Comparison of ENCODE assay signal across 11 mouse cellular contexts in the genomic region with DNA sequence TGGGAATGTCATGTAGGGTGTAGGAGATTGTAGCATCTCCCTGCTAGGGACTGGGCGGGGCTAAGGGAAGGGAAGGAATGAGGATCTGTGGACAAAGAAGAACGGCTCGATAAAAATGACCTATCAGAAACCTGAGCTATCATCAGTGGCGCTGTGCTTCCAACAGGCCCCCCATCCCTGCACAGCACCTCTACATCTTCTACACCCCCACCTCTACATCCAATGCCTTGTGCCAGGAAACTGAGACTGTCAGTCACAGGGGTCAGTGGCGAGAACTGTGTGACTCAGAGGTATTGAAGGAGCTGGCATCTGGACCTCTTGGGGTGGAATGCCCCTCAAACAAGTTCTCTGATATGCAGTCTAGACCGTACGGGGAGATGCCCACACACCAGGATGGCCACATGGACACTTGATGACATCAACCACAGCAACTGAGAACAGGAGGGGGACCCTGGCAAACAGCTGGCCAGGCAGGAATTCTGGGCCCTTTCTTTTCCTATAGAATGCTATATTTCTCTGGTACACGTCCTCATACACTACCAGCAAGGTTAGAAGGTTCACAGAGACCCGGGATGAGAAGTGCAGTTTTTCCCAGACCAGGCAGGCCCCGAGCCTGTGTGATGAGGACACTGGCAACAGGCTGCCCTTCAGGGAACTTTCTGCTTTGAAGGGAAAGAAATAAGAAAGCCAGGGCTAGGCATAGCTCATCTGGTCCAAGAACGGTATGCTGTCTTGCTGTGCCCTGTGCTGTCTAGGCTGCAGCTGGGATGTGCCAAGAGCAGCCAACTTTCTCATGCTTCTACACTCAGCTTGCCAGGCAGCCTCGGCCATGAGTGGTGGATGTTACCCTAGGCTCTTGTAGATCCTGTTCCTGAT. TPM values are rescaled to one million over a fixed set of nuclear protein-coding genes. Genes with fewer than 3 reads are reported as not detected.
A peak's percentile ranks its signal among the peaks of the same experiment; 100 is the strongest.
DNase-seq lines count a peak whose midpoint lies in the region; ATAC-seq lines count a peak whose summit lies in the region.
"Had no signal": no experiment of that assay in that cellular context is flagged by ENCODE, and none has a peak within 500 bp of the region (broad histone marks: within the 10 kb centered on the region; RNA-seq: fewer than 3 reads in every experiment).

No protein-coding gene starts in this region.

- no peaks in the 10 kb centered on the region for H3K9me3 ChIP-seq in hindbrain, embryonic 13.5 days
- H3K9me3 ChIP-seq in hindbrain, embryonic 16.5 days (ENCODE audit: control insufficient read depth, low read length), result no peaks in the 10 kb centered on the region
- no peaks in the 10 kb centered on the region for H3K9me3 ChIP-seq in megakaryocyte, embryonic 14.5 days
- H3K9me3 ChIP-seq in embryonic facial prominence, embryonic 12.5 days, result no peaks in the 10 kb centered on the region

- no peak for DNase-seq in left cerebral cortex, adult 9 months (ENCODE audit: low spot score in 2 of 2)
- DNase-seq in embryo, embryonic 11 days, result no peak
- DNase-seq: adrenal gland, postnatal 10 days; cerebellum, postnatal 10 days; forebrain, postnatal 0 days had no signal

- ATAC-seq in hindbrain, embryonic 13.5 days (ENCODE audit: low FRiP score), result no peak
- no peak for ATAC-seq in hindbrain, embryonic 16.5 days
- ATAC-seq in megakaryocyte, adult 5-6 weeks (ENCODE audit: poor library complexity, severe bottlenecking), result no peak
- ATAC-seq in embryonic facial prominence, embryonic 12.5 days (ENCODE audit: insufficient number of reproducible peaks, insufficient read depth, low FRiP score, low TSS enrichment), result no peak
- 0 out of 2 replicates have a peak, but pooled peaks have one; percentile 5 for ATAC-seq in megakaryocyte progenitor cell, adult 5-6 weeks (replicated peaks; ENCODE audit: poor library complexity)

- peaks cover 11% of the 10 kb centered on the region for H3K36me3 ChIP-seq in hindbrain, embryonic 13.5 days
- 0 out of 2 replicates have a peak, but pooled peaks cover 2% of the 10 kb centered on the region for H3K36me3 ChIP-seq in hindbrain, embryonic 16.5 days (ENCODE audit: control insufficient read depth, insufficient read depth, low read length)
- H3K36me3 ChIP-seq in megakaryocyte, embryonic 14.5 days (replicated peaks; ENCODE audit: low read length), result peaks cover 94% of the 10 kb centered on the region
- no peaks in the 10 kb centered on the region for H3K36me3 ChIP-seq in embryonic facial prominence, embryonic 12.5 days

- H3K4me3 ChIP-seq in hindbrain, embryonic 13.5 days, result no peak overlapping the region
- H3K4me3 ChIP-seq in hindbrain, embryonic 16.5 days (ENCODE audit: low read length), result no peak overlapping the region
- H3K4me3 ChIP-seq in megakaryocyte, embryonic 14.5 days (replicated peaks), result peak overlapping the region; percentile 79
- no peak overlapping the region for H3K4me3 ChIP-seq in embryonic facial prominence, embryonic 12.5 days

- H3K27me3 ChIP-seq in hindbrain, embryonic 13.5 days, result no peaks in the 10 kb centered on the region
- H3K27me3 ChIP-seq in hindbrain, embryonic 16.5 days (replicated peaks; ENCODE audit: control insufficient read depth, insufficient read depth, low read length), result no peaks in the 10 kb centered on the region
- no peaks in the 10 kb centered on the region for H3K27me3 ChIP-seq in megakaryocyte, embryonic 14.5 days (replicated peaks)
- H3K27me3 ChIP-seq in embryonic facial prominence, embryonic 12.5 days, result no peaks in the 10 kb centered on the region

- H3K4me1 ChIP-seq in hindbrain, embryonic 13.5 days (replicated peaks), result peaks cover 43% of the 10 kb centered on the region
- H3K4me1 ChIP-seq in hindbrain, embryonic 16.5 days (ENCODE audit: control insufficient read depth, insufficient read depth, low read depth, low read length), result peaks cover 10% of the 10 kb centered on the region; the same call in 1 of the 2 replicates
- peaks cover 91% of the 10 kb centered on the region for H3K4me1 ChIP-seq in megakaryocyte, embryonic 14.5 days
- peaks cover 36% of the 10 kb centered on the region for H3K4me1 ChIP-seq in embryonic facial prominence, embryonic 12.5 days

- 0 out of 2 replicates have a peak overlapping the region, but pooled peaks have one; percentile 35 for H3K27ac ChIP-seq in hindbrain, embryonic 13.5 days
- H3K27ac ChIP-seq in hindbrain, embryonic 16.5 days (ENCODE audit: low read depth, low read length), result no peak overlapping the region
- 0 out of 2 replicates have a peak overlapping the region, but pooled peaks have one; percentile 37 for H3K27ac ChIP-seq in embryonic facial prominence, embryonic 12.5 days

- H3K4me2 ChIP-seq in hindbrain, embryonic 13.5 days, result no peak overlapping the region
- no peak overlapping the region for H3K4me2 ChIP-seq in hindbrain, embryonic 16.5 days (ENCODE audit: low read length)
- no peak overlapping the region for H3K4me2 ChIP-seq in embryonic facial prominence, embryonic 12.5 days (replicated peaks)

- H3K9ac ChIP-seq in hindbrain, embryonic 13.5 days, result no peak overlapping the region
- H3K9ac ChIP-seq in hindbrain, embryonic 16.5 days (ENCODE audit: low read depth, low read length), result no peak overlapping the region
- H3K9ac ChIP-seq in embryonic facial prominence, embryonic 12.5 days, result no peak overlapping the region
- H3K9ac ChIP-seq: forebrain, postnatal 0 days had no signal

- WGBS in hindbrain, embryonic 13.5 days, result 80% methylated on average over 12 of the region's 12 CpGs
- WGBS in hindbrain, embryonic 16.5 days, result 80% methylated on average over 12 of the region's 12 CpGs
- 80% methylated on average over 12 of the region's 12 CpGs for WGBS in embryonic facial prominence, embryonic 12.5 days

RNA-seq across cellular contexts. Expression of gene Cerk, which starts 16.8 kb away (rescaled TPM):
- polyA plus RNA-seq in hindbrain, embryonic 13.5 days (2015; fragmentation: Nextera tagmentation; extraction: Ambion mirVana), result 24.3 and 24.5 TPM in 2 replicates
- 25.3 and 27.6 TPM in 2 replicates for polyA plus RNA-seq in hindbrain, embryonic 16.5 days (2015; fragmentation: Nextera tagmentation; extraction: Ambion mirVana)
- polyA plus RNA-seq in megakaryocyte, embryonic 14.5 days (2012; ENCODE audit: insufficient read depth, low replicate concordance), result 52.5 and 70.1 TPM in 2 replicates
- 22.7 and 24.4 TPM in 2 replicates for total RNA-seq in megakaryocyte, adult 5-6 weeks (2015)
- 35.4 and 41.2 TPM in 2 replicates for total RNA-seq in megakaryocyte, adult 5-6 weeks (2017)
- polyA plus RNA-seq in embryonic facial prominence, embryonic 12.5 days (2016; fragmentation: Nextera tagmentation; extraction: Ambion mirVana), result 20.5 and 22.8 TPM in 2 replicates
- total RNA-seq in megakaryocyte progenitor cell, adult 5-6 weeks (2015), result 25.0 and 26.5 TPM in 2 replicates
- 37.6 and 45.7 TPM in 2 replicates for total RNA-seq in megakaryocyte progenitor cell, adult 5-6 weeks (2017)

RNA-seq across cellular contexts. Expression of gene Tbc1d22a, which starts 45.1 kb away (rescaled TPM):
- 12.1 and 13.5 TPM in 2 replicates for polyA plus RNA-seq in hindbrain, embryonic 13.5 days (2015; fragmentation: Nextera tagmentation; extraction: Ambion mirVana)
- polyA plus RNA-seq in hindbrain, embryonic 16.5 days (2015; fragmentation: Nextera tagmentation; extraction: Ambion mirVana), result 12.6 and 13.2 TPM in 2 replicates
- polyA plus RNA-seq in megakaryocyte, embryonic 14.5 days (2012; ENCODE audit: insufficient read depth, low replicate concordance), result 14.3 and 16.7 TPM in 2 replicates
- total RNA-seq in megakaryocyte, adult 5-6 weeks (2015), result 12.9 and 13.3 TPM in 2 replicates
- 19.0 and 24.1 TPM in 2 replicates for total RNA-seq in megakaryocyte, adult 5-6 weeks (2017)
- 11.7 and 13.0 TPM in 2 replicates for polyA plus RNA-seq in embryonic facial prominence, embryonic 12.5 days (2016; fragmentation: Nextera tagmentation; extraction: Ambion mirVana)
- total RNA-seq in megakaryocyte progenitor cell, adult 5-6 weeks (2015), result 12.2 and 12.6 TPM in 2 replicates
- total RNA-seq in megakaryocyte progenitor cell, adult 5-6 weeks (2017), result 17.3 and 19.8 TPM in 2 replicates
